Mouse (Mus musculus) myocyte (in vitro differentiated cells): ENCODE measurements around the gene Cdk17. TPM values are rescaled to one million over a fixed set of nuclear protein-coding genes. Genes with fewer than 3 reads are reported as not detected.

Source experiments
- H3K27me3 ChIP-seq: one replicate; pipeline ENCODE4 v1.6.1; 2011; ENCODE audit not compliant: control insufficient read depth, insufficient read depth, insufficient read length
- H3K36me3 ChIP-seq: one replicate; pipeline ENCODE4 v1.6.1; 2011; ENCODE audit not compliant: control insufficient read depth, insufficient read depth
- H3K4me2 ChIP-seq: one replicate; pipeline ENCODE4 v1.6.1; 2011; ENCODE audit warnings: low read depth, control low read depth
- H3K4me3 ChIP-seq: one replicate; pipeline ENCODE4 v1.5.1; 2011; ENCODE audit warnings: mild to moderate bottlenecking, control low read depth, moderate library complexity
- H3K79me2 ChIP-seq: one replicate; pipeline ENCODE4 v1.6.1; 2011; ENCODE audit not compliant: control insufficient read depth, insufficient read depth
- H3ac ChIP-seq: one replicate; pipeline ENCODE4 v1.6.1; 2011; ENCODE audit not compliant: control insufficient read depth, insufficient read length
- CEBPB ChIP-seq: IDR thresholded peaks from 2 replicates; pipeline ENCODE4 v1.6.1; 2011; ENCODE audit warnings: mild to moderate bottlenecking, moderate library complexity; ENCODE audit not compliant: poor library complexity, insufficient read depth, severe bottlenecking
- E2F4 ChIP-seq: IDR thresholded peaks from one replicate; pipeline ENCODE4 v1.6.1; 2011; ENCODE audit warnings: mild to moderate bottlenecking, control low read depth, moderate library complexity; ENCODE audit not compliant: insufficient read depth
- MAX ChIP-seq: IDR thresholded peaks from one replicate; pipeline ENCODE4 v1.6.1; 2011; ENCODE audit warnings: low read depth, mild to moderate bottlenecking, control low read depth
- MYOD1 ChIP-seq, 3 experiments: IDR thresholded peaks; one replicate each; pipeline ENCODE4 v1.6.1; 2011; ENCODE audit warnings: control low read depth in 2 of 3, low read depth in 2 of 3, mild to moderate bottlenecking in 2 of 3, moderate library complexity in 1 of 3; ENCODE audit not compliant: insufficient read length in 2 of 3, control insufficient read depth in 1 of 3
- MYOG ChIP-seq, 3 experiments: IDR thresholded peaks; one replicate each; pipeline ENCODE4 v1.6.1; 2011; ENCODE audit warnings: control low read depth in 2 of 3, low read depth in 2 of 3, mild to moderate bottlenecking in 2 of 3; ENCODE audit not compliant: insufficient read length in 2 of 3, control insufficient read depth in 1 of 3, insufficient read depth in 1 of 3
- POLR2A ChIP-seq: IDR thresholded peaks from one replicate; pipeline ENCODE4 v1.6.1; 2011; ENCODE audit warnings: low read depth, mild to moderate bottlenecking, control low read depth, moderate library complexity; ENCODE audit not compliant: insufficient read length
- POLR2AphosphoS2 ChIP-seq: IDR thresholded peaks from one replicate; pipeline ENCODE4 v1.6.1; 2011; ENCODE audit warnings: low read depth, control low read depth; ENCODE audit not compliant: insufficient read length
- REST ChIP-seq: IDR thresholded peaks from one replicate; pipeline ENCODE4 v1.6.1; 2011; ENCODE audit warnings: mild to moderate bottlenecking, control low read depth, moderate library complexity; ENCODE audit not compliant: insufficient read depth, insufficient read length
- SRF ChIP-seq: IDR thresholded peaks from one replicate; pipeline ENCODE4 v1.6.1; 2011; ENCODE audit warnings: low read depth; ENCODE audit not compliant: control insufficient read depth, insufficient read length
- TCF12 ChIP-seq: IDR thresholded peaks from one replicate; pipeline ENCODE4 v1.6.1; 2011; ENCODE audit warnings: mild to moderate bottlenecking, control low read depth; ENCODE audit not compliant: poor library complexity, insufficient read depth, severe bottlenecking
- TCF3 ChIP-seq: IDR thresholded peaks from one replicate; pipeline ENCODE4 v1.6.1; 2011; ENCODE audit warnings: low read depth, control low read depth; ENCODE audit not compliant: insufficient read length
- USF1 ChIP-seq: IDR thresholded peaks from one replicate; pipeline ENCODE4 v1.6.1; 2011; ENCODE audit warnings: low read depth, mild to moderate bottlenecking, control low read depth, moderate library complexity
- polyA plus RNA-seq: library from polyadenylated mRNA; unstranded; fragments of >200 nt; fragmentation: generic; extraction: Trizol; gene quantifications from one replicate; pipeline ENCODE4 v1.2.1, GENCODE M21; 2012; ENCODE audit warnings: missing spikeins

The Cdk17 gene
- polyA plus RNA-seq, 1 experiment, result 11.8 TPM

DNA sequence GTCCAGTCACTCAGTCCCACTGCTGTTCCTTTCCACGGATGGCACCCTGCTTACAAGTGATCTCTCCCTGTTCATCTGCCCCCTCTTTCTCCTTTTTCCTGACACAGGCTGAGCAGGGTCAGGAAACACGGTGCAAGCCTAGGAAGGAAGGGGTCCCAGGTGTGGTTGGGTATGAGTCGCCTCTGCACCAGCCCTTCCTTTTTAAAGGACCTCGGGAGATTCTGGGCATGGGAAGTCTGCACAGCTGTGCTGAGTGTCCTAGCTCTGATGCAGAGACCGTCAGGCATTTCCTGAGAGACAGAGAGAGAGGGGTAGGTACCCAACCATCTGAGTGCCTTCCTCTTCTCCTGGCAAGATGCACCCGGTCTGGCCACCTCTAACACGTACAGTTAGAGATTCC lies 137.5 kb downstream of the Cdk17 start:
- Histone ChIP-seq H3K27me3 (no peaks in the 10 kb centered on the region), H3K36me3 (no peaks in the 10 kb centered on the region), H3K4me2 (no peak overlapping the region), H3K79me2 (peaks cover 84% of the 10 kb centered on the region), H3K4me3 (no peak overlapping the region), H3ac (no peak overlapping the region)
- no peak for TF ChIP-seq POLR2AphosphoS2
- no peak for TF ChIP-seq TCF12
- no peak for TF ChIP-seq CEBPB
- TF ChIP-seq POLR2A, result no peak
- no peak for TF ChIP-seq E2F4
- TF ChIP-seq TCF3, result no peak
- TF ChIP-seq MYOG (IDR thresholded peaks at IDR 0.05; ENCODE audit: control insufficient read depth in 1 of 3, insufficient read depth in 1 of 3, insufficient read length in 2 of 3, low read depth in 2 of 3), result no peak
- no peak for TF ChIP-seq USF1
- TF ChIP-seq MYOD1 (IDR thresholded peaks at IDR 0.05; ENCODE audit: control insufficient read depth in 1 of 3, insufficient read length in 2 of 3, low read depth in 2 of 3), result no peak

DNA sequence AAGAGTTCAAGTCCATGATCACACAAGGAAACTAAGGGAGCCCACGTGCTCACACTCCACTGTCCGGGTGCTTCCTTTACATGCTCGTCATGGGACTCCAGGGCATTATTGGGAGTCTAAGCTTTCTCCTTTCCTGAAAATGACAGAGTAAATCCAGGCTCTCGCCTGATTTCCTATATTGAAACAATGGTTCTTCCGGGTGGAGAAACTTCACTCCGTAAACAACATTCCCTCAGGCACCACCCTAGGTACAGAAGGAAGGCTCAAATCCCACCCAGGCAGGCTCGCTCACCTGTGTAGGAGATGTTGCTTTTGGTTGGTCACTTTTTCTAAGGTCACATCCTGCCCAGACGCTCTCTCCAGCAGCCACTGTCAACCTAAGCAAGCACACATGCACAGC lies 141.2 kb downstream of the Cdk17 start:
- H3ac ChIP-seq, result no peak overlapping the region
- H3K36me3 ChIP-seq, result no peaks in the 10 kb centered on the region
- no peak overlapping the region for H3K4me2 ChIP-seq
- H3K79me2 ChIP-seq, result peaks cover 91% of the 10 kb centered on the region
- H3K4me3 ChIP-seq, result no peak overlapping the region
- TF ChIP-seq MYOD1 (IDR thresholded peaks at IDR 0.05; ENCODE audit: control insufficient read depth in 1 of 3, insufficient read length in 2 of 3, low read depth in 2 of 3) (no peak), POLR2A (no peak), USF1 (no peak), REST (no peak), MAX (no peak), CEBPB (no peak), E2F4 (no peak), MYOG (IDR thresholded peaks at IDR 0.05; ENCODE audit: control insufficient read depth in 1 of 3, insufficient read depth in 1 of 3, insufficient read length in 2 of 3, low read depth in 2 of 3) (no peak), TCF3 (no peak)
- no peaks in the 10 kb centered on the region for H3K27me3 ChIP-seq

DNA sequence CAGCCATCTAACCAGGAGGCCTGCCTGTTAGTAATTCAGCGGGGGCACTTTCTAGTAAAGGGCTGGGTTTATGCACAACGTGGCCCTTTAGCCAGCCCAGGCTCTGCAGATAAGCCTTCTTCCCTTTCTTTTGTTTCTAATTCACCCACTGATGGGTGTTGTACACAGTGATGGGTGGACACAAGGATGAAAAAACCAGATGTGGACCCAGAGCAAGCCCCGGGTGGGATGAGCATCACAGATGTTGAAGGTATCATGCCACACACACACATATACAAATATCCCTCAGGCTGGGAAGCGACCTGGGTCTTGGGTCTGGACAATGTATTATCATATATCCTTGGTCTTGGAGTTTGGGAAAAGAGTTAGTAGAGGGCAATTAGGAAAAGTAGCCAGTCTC lies 142.6 kb downstream of the Cdk17 start:
- H3K36me3 ChIP-seq, result no peaks in the 10 kb centered on the region
- H3K4me3 ChIP-seq, result no peak overlapping the region
- H3K4me2 ChIP-seq, result no peak overlapping the region
- H3ac ChIP-seq, result no peak overlapping the region
- H3K27me3 ChIP-seq, result no peaks in the 10 kb centered on the region
- H3K79me2 ChIP-seq, result peaks cover 91% of the 10 kb centered on the region
- TF ChIP-seq POLR2AphosphoS2, result no peak
- TF ChIP-seq REST, result no peak
- TF ChIP-seq TCF3, result no peak
- TF ChIP-seq USF1, result no peak
- TF ChIP-seq POLR2A, result no peak
- no peak for TF ChIP-seq MYOG (IDR thresholded peaks at IDR 0.05; ENCODE audit: control insufficient read depth in 1 of 3, insufficient read depth in 1 of 3, insufficient read length in 2 of 3, low read depth in 2 of 3)
- no peak for TF ChIP-seq SRF
- no peak for TF ChIP-seq E2F4
- TF ChIP-seq MAX, result no peak
- no peak for TF ChIP-seq CEBPB
- TF ChIP-seq TCF12, result no peak
- no peak for TF ChIP-seq MYOD1 (IDR thresholded peaks at IDR 0.05; ENCODE audit: control insufficient read depth in 1 of 3, insufficient read length in 2 of 3, low read depth in 2 of 3)

DNA sequence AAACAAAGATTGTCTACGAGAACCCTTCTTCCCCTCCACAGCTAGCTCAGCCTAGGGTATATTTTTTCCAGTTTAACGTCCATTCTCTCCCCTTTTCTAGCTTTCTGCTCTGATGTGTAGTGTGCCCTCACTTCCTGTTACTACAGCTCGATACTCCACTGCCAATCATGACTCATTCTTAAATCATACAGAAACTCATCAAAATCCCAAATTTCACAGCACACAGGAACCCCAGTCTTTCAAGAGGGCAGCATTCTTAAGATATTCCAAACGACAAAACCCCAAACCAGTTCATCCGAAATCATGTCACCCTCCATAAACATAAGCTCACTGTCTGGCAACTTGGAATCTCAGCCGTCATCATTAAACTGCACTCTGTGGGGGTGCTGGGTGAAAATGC lies 145.3 kb downstream of the Cdk17 start:
- Histone ChIP-seq H3K36me3 (no peaks in the 10 kb centered on the region), H3K27me3 (no peaks in the 10 kb centered on the region), H3K4me3 (peak overlapping the region; percentile 1), H3K79me2 (peaks cover 84% of the 10 kb centered on the region), H3K4me2 (peak overlapping the region; percentile 78), H3ac (no peak overlapping the region)
- TF ChIP-seq USF1, result no peak
- no peak for TF ChIP-seq MYOG (IDR thresholded peaks at IDR 0.05; ENCODE audit: control insufficient read depth in 1 of 3, insufficient read depth in 1 of 3, insufficient read length in 2 of 3, low read depth in 2 of 3)
- no peak for TF ChIP-seq MAX
- no peak for TF ChIP-seq POLR2A
- no peak for TF ChIP-seq POLR2AphosphoS2
- no peak for TF ChIP-seq CEBPB
- no peak for TF ChIP-seq TCF12
- TF ChIP-seq REST, result no peak
- no peak for TF ChIP-seq TCF3
- no peak for TF ChIP-seq MYOD1 (IDR thresholded peaks at IDR 0.05; ENCODE audit: control insufficient read depth in 1 of 3, insufficient read length in 2 of 3, low read depth in 2 of 3)
- no peak for TF ChIP-seq SRF

DNA sequence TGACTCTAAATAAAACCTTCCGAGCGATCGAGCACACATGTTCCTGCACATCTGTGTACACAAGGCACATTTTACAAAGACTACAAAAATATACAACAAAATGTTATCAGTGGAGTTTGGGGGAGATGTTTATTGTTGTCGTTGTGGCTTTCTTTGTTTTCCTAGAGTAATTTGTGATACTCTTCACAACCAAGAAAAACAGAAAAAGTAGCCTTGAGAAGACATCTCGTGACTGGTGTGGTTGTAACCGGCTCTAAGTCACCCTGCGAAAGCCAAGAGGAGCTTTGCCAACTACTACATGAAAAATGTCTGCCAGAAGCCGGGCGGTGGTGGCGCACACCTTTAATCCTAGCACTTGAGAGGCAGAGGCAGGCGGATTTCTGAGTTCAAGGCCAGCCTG lies 145.7 kb downstream of the Cdk17 start:
- H3ac ChIP-seq, result no peak overlapping the region
- TF ChIP-seq POLR2A (no peak), POLR2AphosphoS2 (no peak), SRF (no peak), MAX (no peak), USF1 (no peak), MYOD1 (IDR thresholded peaks at IDR 0.05; ENCODE audit: control insufficient read depth in 1 of 3, insufficient read length in 2 of 3, low read depth in 2 of 3) (no peak), CEBPB (no peak), REST (no peak), TCF12 (no peak), E2F4 (no peak), TCF3 (no peak), MYOG (IDR thresholded peaks at IDR 0.05; ENCODE audit: control insufficient read depth in 1 of 3, insufficient read depth in 1 of 3, insufficient read length in 2 of 3, low read depth in 2 of 3) (no peak)
- H3K4me2 ChIP-seq, result peak overlapping the region; percentile 78
- H3K27me3 ChIP-seq, result no peaks in the 10 kb centered on the region
- H3K4me3 ChIP-seq, result peak overlapping the region; percentile 1
- H3K36me3 ChIP-seq, result no peaks in the 10 kb centered on the region
- H3K79me2 ChIP-seq, result peaks cover 80% of the 10 kb centered on the region
